In the genomic region with DNA sequence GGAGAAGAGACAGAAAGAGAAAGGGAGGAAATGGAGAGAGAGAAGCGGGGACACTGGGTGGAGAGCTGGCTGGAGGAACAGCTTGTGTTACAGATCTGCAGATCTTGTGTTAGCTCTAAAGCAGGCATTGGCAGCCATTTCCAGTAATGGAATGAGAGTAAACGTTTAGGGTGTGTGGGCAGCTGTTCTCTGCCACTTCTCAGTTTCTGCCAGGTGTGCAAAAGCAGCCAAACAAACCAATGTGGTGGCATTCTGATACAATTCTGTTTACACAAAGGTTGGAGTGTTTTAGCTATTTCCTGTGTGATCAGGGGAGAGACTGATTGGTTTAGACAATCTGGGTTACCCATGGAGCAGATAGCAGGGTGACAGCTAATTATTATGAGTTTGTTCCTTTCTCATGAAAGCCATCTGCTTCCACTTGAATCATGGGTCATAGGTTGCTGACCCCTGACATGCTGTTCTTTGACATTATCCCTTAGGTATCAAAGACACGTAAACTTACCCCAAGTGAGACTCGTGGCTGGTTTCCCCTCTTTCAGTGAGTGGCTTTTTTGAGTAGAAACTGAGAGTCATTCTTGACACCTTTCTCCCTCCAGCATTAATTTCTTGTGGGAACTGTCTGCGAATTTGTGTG, we compare ENCODE assay signal across 21 mouse cellular contexts. TPM values are rescaled to one million over a fixed set of nuclear protein-coding genes. Genes with fewer than 3 reads are reported as not detected.
DNase-seq lines count a peak whose midpoint lies in the region; TF ChIP-seq lines count a peak whose summit lies in the region.
"Had no signal": no experiment of that assay in that cellular context is flagged by ENCODE, and none has a peak within 500 bp of the region (broad histone marks: within the 10 kb centered on the region; RNA-seq: fewer than 3 reads in every experiment).

No protein-coding gene starts in this region.

- H3K36me3 ChIP-seq in thymus, adult 2 months (ENCODE audit: control insufficient read depth, insufficient read depth, low read length), result no peaks in the 10 kb centered on the region
- H3K36me3 ChIP-seq: embryonic facial prominence, embryonic 12.5 days; neural tube, embryonic 13.5 days had no signal

- no peaks in the 10 kb centered on the region for H3K27me3 ChIP-seq in thymus, adult 2 months (ENCODE audit: control insufficient read depth, insufficient read depth, low read length)

- DNase-seq in gastrocnemius, adult 2 months, result no peak
- DNase-seq in gastrocnemius, postnatal 14 days, result no peak
- peak; percentile 33 for DNase-seq in thymus, adult 2 months
- DNase-seq in thymus, adult 18-20 months, result no peak
- DNase-seq in thymus, postnatal 0 days (ENCODE audit: low spot score), result peak; percentile 70
- no peak for DNase-seq in right cerebral cortex, postnatal 4 days
- DNase-seq in liver, result no peak
- DNase-seq: cerebellum, postnatal 10 days; forebrain, postnatal 0 days; heart, adult 2 months; kidney, postnatal 4 days; lung, adult 18-20 months; lung, postnatal 4 days had no signal

- TF ChIP-seq POLR2A in thymus, adult 2 months (IDR thresholded peaks at IDR 0.05; ENCODE audit: control insufficient read depth, extremely low read depth, insufficient read depth, low read length, poor library complexity), result no peak

- peaks cover 16% of the 10 kb centered on the region for H3K4me1 ChIP-seq in thymus, adult 2 months (replicated peaks; ENCODE audit: control insufficient read depth, insufficient read depth, low read length)
- H3K4me1 ChIP-seq: embryonic facial prominence, embryonic 12.5 days had no signal

- 53% methylated on average over 5 of the region's 5 CpGs for WGBS in thymus, adult 2 months

- H3K4me3 ChIP-seq in gastrocnemius, adult 2 months, result no peak overlapping the region
- no peak overlapping the region for H3K4me3 ChIP-seq in thymus, adult 2 months (ENCODE audit: control insufficient read depth, insufficient read depth, low read length)
- H3K4me3 ChIP-seq: embryonic facial prominence, embryonic 12.5 days; heart, adult 2 months; neural tube, embryonic 13.5 days had no signal

- peak overlapping the region; percentile 25; the same call in 1 of the 2 replicates for H3K27ac ChIP-seq in gastrocnemius, adult 2 months
- H3K27ac ChIP-seq in thymus, adult 2 months (ENCODE audit: control insufficient read depth, insufficient read depth, low read length), result peak overlapping the region; percentile 58
- H3K27ac ChIP-seq: embryonic facial prominence, embryonic 12.5 days; heart, adult 2 months; neural tube, embryonic 13.5 days had no signal

- TF ChIP-seq CTCF in gastrocnemius, adult 2 months (IDR thresholded peaks at IDR 0.05), result no peak
- no peak for TF ChIP-seq CTCF in thymus, adult 2 months (IDR thresholded peaks at IDR 0.05; ENCODE audit: borderline replicate concordance, control insufficient read depth, extremely low read depth, insufficient read depth, low read length, poor library complexity)

- intact Hi-C loops in gastrocnemius, adult 2 months (cut with DNase I), result loop anchor here (5.0 kb wide), 1 partner anchor 64 kb away; no protein-coding TSS in a partner anchor
- intact Hi-C loops in gastrocnemius, postnatal 14 days (cut with DNase I; ENCODE audit: low total_unique reads), result no loop called here

RNA-seq across cellular contexts. Expression of a gene that starts 3.4 kb away (rescaled TPM):
- 1 to 10 TPM; 1.7 to 2.0 TPM for total RNA-seq in gastrocnemius, adult 2 months (2021)
- 1 to 10 TPM; 1.1 to 2.5 TPM for total RNA-seq in gastrocnemius, postnatal 14 days (2021)
- polyA plus RNA-seq in thymus, adult 2 months (2012; rRNA removed), result 5.3 and 7.3 TPM in 2 replicates
- polyA plus RNA-seq in thymus, postnatal 0 days (2015; fragmentation: Nextera tagmentation; extraction: Ambion mirVana), result 7.7 and 8.9 TPM in 2 replicates

RNA-seq across cellular contexts. Expression of a gene that starts 18.8 kb away (rescaled TPM):
- total RNA-seq in gastrocnemius, adult 2 months (2021), result under 1 TPM; 0.31 TPM
- total RNA-seq in gastrocnemius, postnatal 14 days (2021), result under 1 TPM; 0.11 to 0.27 TPM
- polyA plus RNA-seq in thymus, adult 2 months (2012; rRNA removed), result 10.1 and 11.6 TPM in 2 replicates
- 5.9 and 7.4 TPM in 2 replicates for polyA plus RNA-seq in thymus, postnatal 0 days (2015; fragmentation: Nextera tagmentation; extraction: Ambion mirVana)

RNA-seq across cellular contexts. Expression of a gene that starts 20.6 kb away (rescaled TPM):
- total RNA-seq in gastrocnemius, adult 2 months (2021), result under 1 TPM; 0.64 to 0.66 TPM
- under 1 TPM; 0.37 to 0.69 TPM for total RNA-seq in gastrocnemius, postnatal 14 days (2021)
- polyA plus RNA-seq in thymus, adult 2 months (2012; rRNA removed), result 2.5 and 3.5 TPM in 2 replicates
- polyA plus RNA-seq in thymus, postnatal 0 days (2015; fragmentation: Nextera tagmentation; extraction: Ambion mirVana), result 7.2 and 8.1 TPM in 2 replicates
- total RNA-seq: forebrain, postnatal 0 days had no signal
- polyA plus RNA-seq: kidney, embryonic 14.5 days had no signal

RNA-seq across cellular contexts. Expression of a gene that starts 49.0 kb away (rescaled TPM):
- not detected for total RNA-seq in gastrocnemius, adult 2 months (2021)
- not detected for total RNA-seq in gastrocnemius, postnatal 14 days (2021)
- polyA plus RNA-seq in thymus, adult 2 months (2012; rRNA removed), result 343 and 451 TPM in 2 replicates
- polyA plus RNA-seq in thymus, postnatal 0 days (2015; fragmentation: Nextera tagmentation; extraction: Ambion mirVana), result 511 and 576 TPM in 2 replicates
- total RNA-seq: forebrain, postnatal 0 days; gastrocnemius, adult 8-10 months; layer of hippocampus, postnatal 14 days; left cerebral cortex, postnatal 25 days had no signal
- polyA plus RNA-seq: embryonic facial prominence, embryonic 12.5 days; forebrain, postnatal 0 days; kidney, embryonic 14.5 days; midbrain, embryonic 11.5 days had no signal

RNA-seq across cellular contexts. Expression of a gene that starts 59.2 kb away (rescaled TPM):
- 1 to 10 TPM; 1.9 to 2.0 TPM for total RNA-seq in gastrocnemius, adult 2 months (2021)
- total RNA-seq in gastrocnemius, postnatal 14 days (2021), result 1 to 10 TPM; 1.9 to 2.6 TPM
- polyA plus RNA-seq in thymus, adult 2 months (2012; rRNA removed), result 5.2 and 9.8 TPM in 2 replicates
- 5.4 and 6.6 TPM in 2 replicates for polyA plus RNA-seq in thymus, postnatal 0 days (2015; fragmentation: Nextera tagmentation; extraction: Ambion mirVana)
- total RNA-seq: liver, adult 2 months had no signal
- polyA plus RNA-seq: liver, adult 2 months had no signal

Comparison
In these comparisons a context has a peak if more than half of its experiments do, and no peak if none do; other contexts are left out.
1. DNase-seq: peak in thymus, adult 2 months (single experiment) and thymus, postnatal 0 days (single experiment); none in gastrocnemius, adult 2 months (single experiment), gastrocnemius, postnatal 14 days (single experiment), thymus, adult 18-20 months (0 of 2), right cerebral cortex, postnatal 4 days (single experiment) and liver (single experiment).